Mouse (Mus musculus) stomach, postnatal 0 days (tissue): ENCODE measurements around the gene Ikzf3.

ENCODE experiments used
- CTCF ChIP-seq: IDR thresholded peaks from 2 replicates; pipeline ENCODE4 v1.5.1; 2016; ENCODE audit warnings: antibody characterized with exemption, low read depth, mild to moderate bottlenecking, moderate library complexity
- EP300 ChIP-seq: optimal IDR thresholded peaks from 2 replicates; pipeline ENCODE3; 2016; ENCODE audit warnings: antibody characterized with exemption

DNA sequence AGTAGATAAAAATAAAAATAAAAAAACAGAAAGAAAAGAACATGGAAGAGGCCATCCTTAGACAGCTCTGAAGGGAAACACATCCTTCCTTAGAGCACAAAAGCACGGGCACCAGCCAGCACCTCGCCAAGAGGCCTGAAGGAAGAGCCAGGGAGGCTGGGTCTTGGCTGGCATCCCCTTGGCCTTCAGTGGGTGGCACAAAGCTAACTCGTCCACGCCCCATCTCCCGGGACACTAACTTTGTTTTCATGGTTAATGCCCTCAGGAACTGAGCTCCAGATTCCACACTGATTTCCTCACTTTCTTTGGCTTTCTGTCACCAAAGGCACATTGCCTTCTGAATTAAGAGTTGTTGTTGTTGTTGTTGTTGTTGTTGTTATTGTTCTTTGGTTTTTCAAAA lies 31.9 kb upstream of the Ikzf3 start:
- TF ChIP-seq CTCF (no peak), EP300 (no peak)
